Mouse (Mus musculus) embryonic facial prominence, embryonic 13.5 days (tissue): Measurements from ENCODE around the gene Iqck. TPM values are rescaled to one million over a fixed set of nuclear protein-coding genes. Genes with fewer than 3 reads are reported as not detected.
A peak's percentile ranks its signal among the peaks of the same experiment; 100 is the strongest.

Source experiments
- ATAC-seq: fragments of 200-750 bp; cut with Nextera tagmentation; 2 replicates; pipeline ENCODE4 v1.8.0; 2017; ENCODE audit warnings: low read depth; ENCODE audit not compliant: insufficient number of reproducible peaks, insufficient read depth, low FRiP score, low TSS enrichment
- H3K27ac ChIP-seq: fragments of 300-500 bp; sonication (generic); 2 replicates; pipeline ENCODE4 v1.5.1; 2015; ENCODE audit warnings: moderate library complexity, mild to moderate bottlenecking, inconsistent platforms
- H3K27me3 ChIP-seq: fragments of 300-500 bp; sonication (generic); 2 replicates; pipeline ENCODE4 v1.6.1; 2015; ENCODE audit warnings: mild to moderate bottlenecking, inconsistent platforms
- H3K36me3 ChIP-seq: fragments of 300-500 bp; sonication (generic); 2 replicates; pipeline ENCODE4 v1.6.1; 2015; ENCODE audit warnings: mild to moderate bottlenecking, inconsistent platforms
- H3K4me1 ChIP-seq: fragments of 300-500 bp; sonication (generic); 2 replicates; pipeline ENCODE4 v1.6.1; 2015; ENCODE audit warnings: inconsistent platforms
- H3K4me2 ChIP-seq: fragments of 300-500 bp; sonication (generic); 2 replicates; pipeline ENCODE4 v1.6.1; 2015; ENCODE audit warnings: moderate library complexity, mild to moderate bottlenecking, inconsistent platforms
- H3K4me3 ChIP-seq: fragments of 300-500 bp; sonication (generic); 2 replicates; pipeline ENCODE4 v1.5.1; 2015; ENCODE audit warnings: mild to moderate bottlenecking, inconsistent platforms
- H3K9ac ChIP-seq: fragments of 300-500 bp; sonication (generic); 2 replicates; pipeline ENCODE4 v1.6.1; 2015; ENCODE audit warnings: mild to moderate bottlenecking, inconsistent platforms
- H3K9me3 ChIP-seq: fragments of 300-500 bp; sonication (generic); 2 replicates; pipeline ENCODE4 v1.6.1; 2016; ENCODE audit warnings: inconsistent platforms
- WGBS: fragments of 180-500 bp; shearing (Covaris S2); methylation state at CpG from one replicate; pipeline ENCODE4 v1.1.7; 2015; ENCODE audit warnings: mixed read lengths; 5-methylcytosine and 5-hydroxymethylcytosine counted together
- polyA plus RNA-seq: library from polyadenylated mRNA; unstranded; fragments of >200 nt; fragmentation: Nextera tagmentation; extraction: Ambion mirVana; gene quantifications from 2 replicates; pipeline ENCODE4 v1.2.1, GENCODE M21; 2015

The Iqck gene
- polyA plus RNA-seq, 1 experiment from 2014 or later = 3.0 TPM

DNA sequence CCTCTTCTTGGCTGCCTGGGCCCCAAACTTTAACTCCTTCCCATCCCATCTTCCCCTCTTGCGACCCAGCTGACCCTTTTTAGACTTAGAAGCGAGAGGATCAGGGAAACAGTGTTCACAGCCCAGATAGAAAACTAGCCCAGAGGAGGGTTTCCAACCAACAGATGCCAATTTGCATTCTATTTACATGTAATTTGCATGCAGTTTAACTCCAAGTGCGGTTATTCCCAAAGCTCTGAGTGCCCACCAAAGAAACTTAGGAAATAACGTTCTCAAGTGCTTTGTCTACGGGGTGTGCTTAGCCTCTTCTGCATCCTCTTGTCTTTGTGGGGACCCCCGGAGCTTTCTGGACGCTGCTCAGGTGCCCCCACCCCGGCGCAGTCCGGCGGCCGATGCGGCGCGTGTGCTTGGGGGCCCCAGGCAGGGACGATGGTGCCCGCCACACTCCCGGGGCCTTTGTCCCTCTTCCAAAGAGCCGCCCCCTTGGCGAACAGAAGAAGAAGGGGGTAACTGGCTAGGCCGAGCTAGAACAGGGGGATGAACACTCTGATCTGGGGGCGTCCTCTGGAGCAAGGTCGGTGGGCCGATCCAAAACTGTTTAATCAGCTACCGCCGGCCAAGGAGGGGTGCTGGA is 138.2 kb downstream of the Iqck start:
- Histone ChIP-seq H3K9ac (peak overlapping the region; percentile 85), H3K4me2 (peak overlapping the region; percentile 94), H3K27ac (peak overlapping the region; percentile 75), H3K36me3 (no peaks in the 10 kb centered on the region), H3K4me3 (peak overlapping the region; percentile 70), H3K27me3 (0 out of 2 replicates have a peak, but pooled peaks cover 3% of the 10 kb centered on the region), H3K9me3 (no peaks in the 10 kb centered on the region), H3K4me1 (peaks cover 37% of the 10 kb centered on the region)
- ATAC-seq = no peak
- under 1% methylated on average over 26 of the region's 26 CpGs for WGBS

DNA sequence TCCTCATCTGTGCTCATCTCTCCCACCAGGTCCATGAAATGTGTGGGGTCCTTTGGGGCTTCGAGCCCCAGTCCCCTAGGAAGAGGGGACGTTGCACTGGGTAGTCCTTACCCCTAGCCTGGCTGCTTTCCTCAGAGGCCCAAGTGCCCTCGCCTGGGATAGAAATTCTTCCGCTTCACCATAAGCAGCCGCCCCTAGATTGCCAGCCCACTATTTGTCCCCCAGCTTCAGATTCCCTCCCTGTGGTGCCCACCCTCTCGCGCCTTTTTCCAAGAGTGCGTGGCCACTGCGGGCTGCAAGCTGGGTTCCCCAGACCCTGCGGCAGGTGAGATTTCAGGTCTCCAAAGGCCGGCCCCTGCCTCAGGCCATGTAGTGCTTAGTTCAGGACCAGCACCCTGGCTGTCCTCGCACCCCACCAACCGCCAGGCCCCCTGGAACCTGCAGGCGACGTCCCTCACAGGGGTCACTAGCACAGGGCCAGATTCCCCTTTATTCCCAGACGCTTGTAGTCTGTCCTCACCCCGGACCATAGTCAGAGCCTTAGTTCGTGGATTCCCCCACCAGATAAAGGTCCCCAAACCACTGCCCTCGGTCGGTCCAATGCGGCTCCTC is 138.8 kb downstream of the Iqck start:
- Histone ChIP-seq H3K4me2 (peak overlapping the region; percentile 94), H3K9me3 (no peaks in the 10 kb centered on the region), H3K36me3 (no peaks in the 10 kb centered on the region), H3K9ac (peak overlapping the region; percentile 85), H3K27me3 (0 out of 2 replicates have a peak, but pooled peaks cover 3% of the 10 kb centered on the region), H3K4me3 (peak overlapping the region; percentile 70), H3K27ac (peak overlapping the region; percentile 75), H3K4me1 (peaks cover 37% of the 10 kb centered on the region)
- 0% methylated on average over 21 of the region's 21 CpGs for WGBS
- peak; percentile 18; the same call in 1 of the 2 replicates for ATAC-seq

DNA sequence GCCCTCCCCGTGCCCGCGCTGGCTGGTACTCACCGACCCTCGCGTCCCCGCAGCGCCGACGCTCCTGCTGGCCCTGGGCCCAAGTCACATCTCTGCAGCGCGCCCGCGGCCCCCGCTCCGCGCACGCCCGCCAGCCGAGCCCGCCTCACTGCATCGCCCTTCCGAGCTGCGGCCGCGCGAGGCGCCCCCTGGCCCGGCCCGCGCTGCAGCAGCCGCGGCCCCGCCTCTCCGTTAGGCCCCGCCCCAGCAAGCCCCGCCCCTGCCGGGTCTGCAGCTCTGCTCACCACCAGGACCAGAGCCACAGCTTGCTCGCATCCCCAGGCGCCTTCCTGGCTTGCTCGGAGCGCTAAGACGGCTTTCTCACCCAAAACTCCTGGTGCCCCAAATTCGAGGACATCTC is 139.5 kb downstream of the Iqck start, which contains the start of gene Gprc5b:
Gprc5b (minus strand) TSS at position 205 of the 400 bp plus-strand sequence.
- peaks cover 37% of the 10 kb centered on the region for H3K4me1 ChIP-seq
- peak within 1 kb of the TSS; percentile 85 for H3K9ac ChIP-seq
- no peaks in the 10 kb centered on the region for H3K36me3 ChIP-seq
- H3K27ac ChIP-seq = peak within 1 kb of the TSS; percentile 75
- H3K4me3 ChIP-seq = peak within 1 kb of the TSS; percentile 70
- H3K9me3 ChIP-seq = no peaks in the 10 kb centered on the region
- under 1% methylated on average over 44 of the region's 44 CpGs for WGBS
- peak; percentile 90 for ATAC-seq
- H3K27me3 ChIP-seq = peaks cover 3% of the 10 kb centered on the region; the same call in 1 of the 2 replicates
- H3K4me2 ChIP-seq = peak within 1 kb of the TSS; percentile 94

- H3K9ac ChIP-seq = peak overlapping the region; percentile 85
- H3K4me2 ChIP-seq = peak overlapping the region; percentile 94
- H3K4me1 ChIP-seq = peaks cover 37% of the 10 kb centered on the region
- no peak overlapping the region for H3K27ac ChIP-seq
- ATAC-seq = 0 out of 2 replicates have a peak, but pooled peaks have one; percentile 40
- peaks cover 3% of the 10 kb centered on the region; the same call in 1 of the 2 replicates for H3K27me3 ChIP-seq
- H3K4me3 ChIP-seq = peak overlapping the region; percentile 70
- no peaks in the 10 kb centered on the region for H3K9me3 ChIP-seq
- 7% methylated on average over 14 of the region's 14 CpGs for WGBS
- H3K36me3 ChIP-seq = no peaks in the 10 kb centered on the region
Observed at GRCm38 (mm10) chr7:118995671-118996070, 140.1 kb downstream of the Iqck start.

DNA sequence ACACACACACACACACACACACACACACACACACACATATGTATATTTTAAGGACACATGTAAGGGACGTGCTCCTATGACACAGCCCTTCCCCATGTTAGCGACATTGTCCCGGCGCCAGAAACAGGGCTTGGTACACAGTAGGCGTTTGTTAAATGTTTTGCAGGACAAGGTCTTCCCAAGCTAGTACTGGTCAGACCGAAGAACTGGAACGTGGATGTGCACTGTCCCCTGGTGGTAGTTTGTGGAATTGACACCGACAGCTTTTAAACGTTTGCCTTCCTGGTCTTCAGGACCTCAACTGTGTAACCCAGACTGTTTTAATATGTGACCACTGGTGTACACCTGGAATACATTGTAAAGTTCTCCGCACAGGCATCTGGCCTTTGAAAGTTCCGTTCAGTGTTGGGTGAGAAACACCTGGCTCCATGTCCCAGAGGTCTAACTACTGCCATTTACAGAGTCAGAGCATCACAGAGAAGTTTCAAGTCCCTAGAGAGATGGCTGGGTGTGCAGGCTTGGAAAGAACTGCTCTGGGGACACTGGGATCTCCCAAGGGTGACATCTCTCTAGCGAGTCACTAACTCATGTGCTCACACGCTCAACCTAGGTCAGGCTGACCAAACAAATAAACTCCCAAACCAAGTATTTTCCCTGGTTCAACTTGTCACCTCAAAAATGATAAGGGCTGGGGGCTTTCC is 140.7 kb downstream of the Iqck start:
- WGBS = 8% methylated on average over 13 of the region's 13 CpGs
- ATAC-seq = no peak; the same call in 1 of the 2 replicates
- H3K4me3 ChIP-seq = peak overlapping the region; percentile 70; the same call in 1 of the 2 replicates

DNA sequence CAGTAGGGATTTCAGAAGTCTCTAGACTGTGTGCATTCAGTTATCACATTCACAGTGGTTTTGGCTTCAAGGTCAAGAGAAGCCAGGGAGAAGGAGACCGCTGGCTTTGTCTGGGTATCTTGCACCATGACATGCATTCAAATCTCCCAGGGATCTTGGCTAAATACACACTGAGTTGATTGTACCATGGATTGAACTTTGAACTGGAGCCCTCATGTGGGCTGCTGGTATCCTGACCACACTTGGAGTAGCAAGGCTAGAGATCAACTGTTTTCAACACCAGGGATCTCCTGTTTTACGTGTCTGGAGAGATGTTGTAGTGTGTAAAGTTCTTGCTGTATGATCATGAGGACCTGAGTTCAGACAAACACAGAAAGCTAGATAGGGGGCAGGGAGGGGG is 144.3 kb downstream of the Iqck start:
- Histone ChIP-seq H3K27ac (no peak overlapping the region), H3K4me1 (peaks cover 7% of the 10 kb centered on the region), H3K4me3 (no peak overlapping the region), H3K9me3 (no peaks in the 10 kb centered on the region), H3K9ac (no peak overlapping the region), H3K4me2 (no peak overlapping the region), H3K36me3 (no peaks in the 10 kb centered on the region), H3K27me3 (peaks cover 3% of the 10 kb centered on the region; the same call in 1 of the 2 replicates)
- WGBS = 87% methylated on average over 2 of the region's 2 CpGs
- no peak for ATAC-seq

More for the DNA sequence above, 140.7 kb downstream of the Iqck start:
- H3K9me3 ChIP-seq = no peaks in the 10 kb centered on the region
- no peaks in the 10 kb centered on the region for H3K36me3 ChIP-seq
- no peak overlapping the region for H3K27ac ChIP-seq
- H3K4me1 ChIP-seq = peaks cover 32% of the 10 kb centered on the region
- H3K27me3 ChIP-seq = peaks cover 3% of the 10 kb centered on the region; the same call in 1 of the 2 replicates
- H3K9ac ChIP-seq = no peak overlapping the region
- peak overlapping the region; percentile 94 for H3K4me2 ChIP-seq

GRCm38 (mm10) chr7:119001965-119002364 is 146.4 kb downstream of the Iqck start:
- H3K4me2 ChIP-seq = no peak overlapping the region
- no peak for ATAC-seq
- 75% methylated on average over 2 of the region's 2 CpGs for WGBS
- no peaks in the 10 kb centered on the region for H3K9me3 ChIP-seq
- no peak overlapping the region for H3K9ac ChIP-seq
- H3K4me3 ChIP-seq = no peak overlapping the region
- no peaks in the 10 kb centered on the region for H3K4me1 ChIP-seq
- no peak overlapping the region for H3K27ac ChIP-seq
- no peaks in the 10 kb centered on the region; the same call in 1 of the 2 replicates for H3K27me3 ChIP-seq
- no peaks in the 10 kb centered on the region for H3K36me3 ChIP-seq

GRCm38 (mm10) chr7:119002501-119002900 is 146.9 kb downstream of the Iqck start:
- no peaks in the 10 kb centered on the region; the same call in 1 of the 2 replicates for H3K27me3 ChIP-seq
- no peaks in the 10 kb centered on the region for H3K9me3 ChIP-seq
- H3K36me3 ChIP-seq = no peaks in the 10 kb centered on the region
- H3K4me1 ChIP-seq = no peaks in the 10 kb centered on the region
- H3K4me3 ChIP-seq = no peak overlapping the region
- 53% methylated on average over 2 of the region's 2 CpGs for WGBS
- H3K27ac ChIP-seq = no peak overlapping the region
- H3K9ac ChIP-seq = no peak overlapping the region
- no peak overlapping the region for H3K4me2 ChIP-seq
- no peak for ATAC-seq

GRCm38 (mm10) chr7:119010854-119011529 is 155.4 kb downstream of the Iqck start:
- WGBS = 15% methylated on average over 5 of the region's 5 CpGs
- Histone ChIP-seq H3K27me3 (no peaks in the 10 kb centered on the region), H3K4me3 (no peak overlapping the region), H3K4me1 (no peaks in the 10 kb centered on the region), H3K4me2 (no peak overlapping the region), H3K27ac (no peak overlapping the region), H3K9me3 (no peaks in the 10 kb centered on the region), H3K36me3 (no peaks in the 10 kb centered on the region), H3K9ac (no peak overlapping the region)
- no peak for ATAC-seq

- Histone ChIP-seq H3K36me3 (no peaks in the 10 kb centered on the region), H3K4me2 (no peak overlapping the region), H3K9me3 (no peaks in the 10 kb centered on the region), H3K27ac (no peak overlapping the region), H3K4me3 (no peak overlapping the region), H3K27me3 (no peaks in the 10 kb centered on the region; the same call in 1 of the 2 replicates), H3K9ac (no peak overlapping the region), H3K4me1 (no peaks in the 10 kb centered on the region)
- 4% methylated on average over 3 of the region's 3 CpGs for WGBS
- ATAC-seq = no peak
Observed at GRCm38 (mm10) chr7:119015736-119016135, 160.2 kb downstream of the Iqck start.

DNA sequence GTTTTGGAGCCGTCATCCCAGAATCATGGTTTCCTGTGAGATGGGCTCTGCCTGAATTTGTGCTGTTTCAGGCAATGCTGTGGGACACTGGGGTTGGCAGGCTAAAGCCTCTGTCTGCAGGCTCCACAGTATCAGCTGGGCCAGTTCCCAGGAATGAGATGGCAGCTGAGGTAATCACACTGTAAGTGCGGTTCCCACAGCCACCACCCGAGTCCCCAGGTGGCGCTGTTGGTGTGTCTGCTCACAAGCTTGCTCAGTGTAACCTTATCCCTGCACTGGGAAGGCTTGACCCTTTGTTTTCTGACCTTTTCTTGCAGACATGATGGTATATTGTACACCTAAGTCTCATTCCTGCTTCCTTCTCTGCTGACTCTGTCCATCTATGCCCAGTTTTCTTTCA is 164.0 kb downstream of the Iqck start:
- Histone ChIP-seq H3K4me2 (no peak overlapping the region), H3K36me3 (no peaks in the 10 kb centered on the region), H3K27ac (no peak overlapping the region), H3K9ac (no peak overlapping the region), H3K27me3 (no peaks in the 10 kb centered on the region; the same call in 1 of the 2 replicates), H3K9me3 (no peaks in the 10 kb centered on the region), H3K4me1 (no peaks in the 10 kb centered on the region; the same call in 1 of the 2 replicates), H3K4me3 (no peak overlapping the region)
- no peak for ATAC-seq
- 16% methylated on average over 4 of the region's 4 CpGs for WGBS
